Mouse (Mus musculus): ENCODE results near the gene Crtac1.

DNA sequence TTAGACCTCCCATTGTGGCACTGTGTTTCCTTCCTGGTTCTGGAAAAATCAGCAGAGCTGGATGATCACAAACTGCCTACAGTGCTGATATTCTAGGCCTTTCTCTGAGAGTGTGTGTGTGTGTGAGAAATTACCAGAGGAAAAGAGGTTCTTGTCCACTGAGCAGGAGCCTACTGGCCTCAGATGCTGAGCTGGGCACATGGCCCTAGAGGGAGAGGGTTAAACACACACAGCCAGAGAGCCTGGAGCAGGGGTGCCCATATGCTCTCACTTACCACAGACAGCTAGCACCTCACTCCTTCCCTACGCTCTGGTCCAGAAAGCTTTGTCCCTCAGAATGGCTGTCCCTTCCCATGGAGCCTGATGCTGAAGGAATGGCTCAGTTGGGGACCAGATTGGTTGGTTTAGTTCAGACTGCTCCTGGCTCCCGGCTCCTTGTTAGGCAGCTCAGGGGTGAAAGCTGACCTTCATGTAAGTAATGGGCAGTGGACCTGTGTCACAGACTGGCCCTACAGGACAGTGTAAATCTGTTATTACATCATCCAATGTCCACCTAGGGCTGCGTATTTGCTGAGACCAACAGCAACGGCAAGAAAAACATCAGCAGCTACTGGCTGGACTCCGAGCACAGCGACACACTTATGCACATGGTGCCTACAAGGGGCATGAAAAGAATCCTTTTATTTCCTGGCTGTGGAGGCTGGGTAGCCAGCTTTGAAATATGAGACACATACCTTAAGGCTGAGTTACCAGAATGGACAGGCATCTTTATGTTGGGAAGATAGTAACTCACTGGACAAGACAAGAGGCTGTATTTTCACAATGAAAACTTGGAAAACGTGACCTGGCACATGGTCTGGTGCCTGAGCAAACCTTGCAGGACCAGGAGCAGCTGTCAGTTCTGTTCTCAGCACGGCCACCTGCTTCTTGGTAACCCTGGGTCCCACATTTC lies 10.9 kb upstream of the Crtac1 start:
- no peak for TF ChIP-seq POLR2A (IDR thresholded peaks at IDR 0.05; ENCODE audit: low read depth, low read length)
- TF ChIP-seq HCFC1 (IDR thresholded peaks at IDR 0.05; ENCODE audit: low read depth, low read length), result no peak
- TF ChIP-seq CTCF (conservative IDR thresholded peaks at IDR 0.05 in 1 of 2, IDR thresholded peaks at IDR 0.05 in 1 of 2; ENCODE audit: low read depth in 2 of 2, low read length in 2 of 2), result no peak
- TF ChIP-seq ZNF384 (IDR thresholded peaks at IDR 0.05; ENCODE audit: low read depth, low read length), result no peak
- no peak for TF ChIP-seq UBTF (IDR thresholded peaks at IDR 0.05; ENCODE audit: low read depth, low read length)
- no peak for TF ChIP-seq MAX (IDR thresholded peaks at IDR 0.05; ENCODE audit: low read length)
- TF ChIP-seq JUN (IDR thresholded peaks at IDR 0.05; ENCODE audit: insufficient read depth, low read depth, low read length), result no peak
- no peak for TF ChIP-seq USF2 (conservative IDR thresholded peaks at IDR 0.05; ENCODE audit: low read depth, low read length)
- TF ChIP-seq SMC3 (IDR thresholded peaks at IDR 0.05; ENCODE audit: low read depth, low read length), result no peak
- no peak for TF ChIP-seq KAT2A (IDR thresholded peaks at IDR 0.05; ENCODE audit: insufficient replicate concordance, low read length)
- no peak for TF ChIP-seq PAX5 (IDR thresholded peaks at IDR 0.05; ENCODE audit: low read length)

Data from CH12.LX (cell line).